Mouse (Mus musculus): ENCODE data around the gene Rangrf. TPM values are rescaled to one million over a fixed set of nuclear protein-coding genes. Genes with fewer than 3 reads are reported as not detected.

Rangrf gene
- polyA plus RNA-seq, 1 experiment from 2014 or later: 84.4 TPM

DNA sequence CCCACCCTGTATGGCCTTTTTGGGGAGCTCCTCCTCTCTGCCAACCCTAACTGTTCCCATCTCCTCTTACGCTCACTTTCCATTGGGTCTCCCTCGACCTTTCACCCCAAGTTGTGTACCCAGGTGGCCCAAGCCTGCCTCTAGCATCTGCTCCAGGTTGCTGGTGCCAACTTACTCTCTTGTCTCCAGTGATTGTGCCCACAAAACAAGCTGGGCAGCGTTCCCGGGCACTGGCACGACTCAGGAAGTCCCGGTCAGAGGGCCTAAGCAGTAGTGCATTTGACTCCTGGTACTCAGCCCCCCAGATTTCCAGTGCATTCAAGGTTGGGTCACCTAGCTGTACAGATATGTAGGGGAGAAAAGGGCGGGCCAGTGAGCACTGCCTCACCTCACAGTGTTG, 18.1 kb upstream of the Rangrf start:
- H3K9ac ChIP-seq (ENCODE audit: low read length): no peak overlapping the region
- no peak overlapping the region for H3K27ac ChIP-seq (replicated peaks; ENCODE audit: low read depth, low read length)
- 88% methylated on average over 7 of the region's 7 CpGs for WGBS
- ATAC-seq (ENCODE audit: insufficient number of reproducible peaks, low FRiP score, low TSS enrichment, low read depth) (no peak), DNase-seq (ENCODE audit: low spot score) (no peak)
- no peak overlapping the region for H3K4me2 ChIP-seq (ENCODE audit: low read depth, severe bottlenecking)
- H3K4me1 ChIP-seq (ENCODE audit: control insufficient read depth, insufficient read depth, low read length): no peaks in the 10 kb centered on the region
- peaks cover 54% of the 10 kb centered on the region for H3K36me3 ChIP-seq (ENCODE audit: control insufficient read depth, insufficient read depth, low read length)
- H3K27me3 ChIP-seq (ENCODE audit: control insufficient read depth, insufficient read depth, low read length): no peaks in the 10 kb centered on the region
- no peak overlapping the region for H3K4me3 ChIP-seq (ENCODE audit: low read depth, low read length)
- H3K9me3 ChIP-seq (ENCODE audit: control insufficient read depth, low read length): no peaks in the 10 kb centered on the region

DNA sequence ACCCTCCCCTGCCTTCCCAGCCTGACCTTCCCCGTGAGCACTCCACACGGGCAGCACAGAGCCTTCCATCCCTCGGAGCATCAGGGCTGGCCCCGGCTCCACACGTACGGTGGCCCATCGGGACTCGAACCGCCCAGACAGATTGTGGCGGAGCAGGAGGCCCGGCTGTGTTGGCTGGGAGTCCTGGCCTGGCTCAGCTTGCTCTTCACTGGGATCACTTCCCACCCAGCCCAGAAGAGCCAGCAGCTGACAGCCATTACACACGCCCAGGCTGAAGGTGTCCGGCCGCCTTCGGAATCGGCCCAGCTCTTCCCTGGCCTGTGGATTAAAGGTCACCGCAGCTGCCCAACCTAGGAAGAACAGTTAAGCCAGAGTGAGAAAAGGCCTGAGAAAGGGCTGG, 13.4 kb upstream of the Rangrf start:
- H3K36me3 ChIP-seq (ENCODE audit: control insufficient read depth, insufficient read depth, low read length): peaks cover 38% of the 10 kb centered on the region
- H3K4me3 ChIP-seq (ENCODE audit: low read depth, low read length): no peak overlapping the region
- no peaks in the 10 kb centered on the region for H3K27me3 ChIP-seq (ENCODE audit: control insufficient read depth, insufficient read depth, low read length)
- H3K4me2 ChIP-seq (ENCODE audit: low read depth, severe bottlenecking): no peak overlapping the region
- 93% methylated on average over 17 of the region's 17 CpGs for WGBS
- no peak overlapping the region for H3K27ac ChIP-seq (replicated peaks; ENCODE audit: low read depth, low read length)
- H3K4me1 ChIP-seq (ENCODE audit: control insufficient read depth, insufficient read depth, low read length): no peaks in the 10 kb centered on the region
- DNase-seq (ENCODE audit: low spot score) (no peak), ATAC-seq (ENCODE audit: insufficient number of reproducible peaks, low FRiP score, low TSS enrichment, low read depth) (no peak)
- no peak overlapping the region for H3K9ac ChIP-seq (ENCODE audit: low read length)
- no peaks in the 10 kb centered on the region for H3K9me3 ChIP-seq (ENCODE audit: control insufficient read depth, low read length)

DNA sequence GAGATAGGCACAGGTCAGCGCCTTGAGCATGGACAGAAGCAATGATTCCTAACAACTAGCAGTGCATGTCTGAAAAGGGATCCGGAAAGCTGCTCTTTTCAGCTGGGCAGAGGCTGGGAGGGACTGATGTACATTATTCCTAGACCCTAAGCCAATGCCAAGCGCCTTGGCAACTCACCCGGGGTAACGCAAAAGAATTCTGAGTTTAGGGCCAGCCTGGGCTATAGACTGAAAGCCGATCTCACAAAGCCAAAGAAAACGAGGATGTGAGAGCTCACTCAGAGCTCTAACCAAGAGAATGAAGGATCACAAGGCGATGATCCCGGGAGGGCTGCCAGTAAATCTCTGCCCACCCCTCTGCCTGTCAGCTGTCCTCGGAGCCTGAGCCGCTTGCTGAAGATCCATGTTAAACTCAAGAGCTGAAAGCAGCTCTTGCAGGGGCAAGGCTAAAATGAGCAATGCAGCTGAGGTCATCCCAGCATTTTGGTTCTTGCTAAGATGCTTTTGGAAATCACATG, 12.4 kb upstream of the Rangrf start:
- Histone ChIP-seq H3K27me3 (ENCODE audit: control insufficient read depth, insufficient read depth, low read length) (no peaks in the 10 kb centered on the region), H3K9me3 (ENCODE audit: control insufficient read depth, low read length) (no peaks in the 10 kb centered on the region), H3K9ac (ENCODE audit: low read length) (no peak overlapping the region), H3K27ac (replicated peaks; ENCODE audit: low read depth, low read length) (no peak overlapping the region), H3K4me1 (ENCODE audit: control insufficient read depth, insufficient read depth, low read length) (no peaks in the 10 kb centered on the region), H3K36me3 (ENCODE audit: control insufficient read depth, insufficient read depth, low read length) (peaks cover 29% of the 10 kb centered on the region), H3K4me2 (ENCODE audit: low read depth, severe bottlenecking) (no peak overlapping the region), H3K4me3 (ENCODE audit: low read depth, low read length) (no peak overlapping the region)
- ATAC-seq (ENCODE audit: insufficient number of reproducible peaks, low FRiP score, low TSS enrichment, low read depth) (no peak), DNase-seq (ENCODE audit: low spot score) (no peak)
- WGBS: 92% methylated on average over 11 of the region's 11 CpGs

DNA sequence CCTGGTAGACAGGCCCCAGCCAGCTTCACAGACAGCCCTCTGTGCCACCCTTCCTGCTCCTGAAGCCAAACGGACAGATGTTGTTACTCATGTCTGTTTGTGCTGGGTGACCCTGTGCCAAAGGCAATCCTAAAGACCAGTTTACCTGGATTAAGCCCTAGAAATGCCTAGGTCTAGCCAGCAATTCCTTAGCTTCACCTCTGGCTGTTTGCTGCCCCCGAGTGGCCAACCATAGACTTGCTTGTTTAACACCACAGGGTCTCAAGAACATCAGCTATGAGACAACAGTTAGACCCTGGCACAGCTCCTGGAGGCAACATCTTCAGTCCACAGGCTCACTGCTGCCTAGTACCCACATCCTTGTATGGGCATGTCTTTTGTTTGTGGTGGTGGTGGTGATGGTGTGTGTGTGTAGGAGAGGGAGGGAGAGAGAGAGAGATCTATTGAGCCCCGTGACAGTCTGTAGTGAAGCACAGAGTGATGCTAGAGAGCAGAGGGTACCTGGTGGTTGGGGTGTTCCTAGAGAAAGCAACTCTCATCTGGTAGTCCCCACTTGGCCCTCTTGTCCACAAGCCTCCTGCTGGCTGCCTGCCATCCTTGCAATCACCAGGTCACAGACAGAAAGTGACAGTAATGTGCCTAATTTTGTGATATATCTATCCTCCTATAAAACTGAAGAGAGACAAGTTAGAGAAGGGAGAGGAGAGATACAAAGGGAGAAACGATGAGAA, 7.8 kb upstream of the Rangrf start:
- Histone ChIP-seq H3K27me3 (ENCODE audit: control insufficient read depth, insufficient read depth, low read length) (no peaks in the 10 kb centered on the region), H3K27ac (replicated peaks; ENCODE audit: low read depth, low read length) (no peak overlapping the region), H3K4me2 (ENCODE audit: low read depth, severe bottlenecking) (no peak overlapping the region), H3K9me3 (ENCODE audit: control insufficient read depth, low read length) (no peaks in the 10 kb centered on the region), H3K4me3 (ENCODE audit: low read depth, low read length) (no peak overlapping the region), H3K9ac (ENCODE audit: low read length) (no peak overlapping the region), H3K36me3 (ENCODE audit: control insufficient read depth, insufficient read depth, low read length) (peaks cover 6% of the 10 kb centered on the region), H3K4me1 (ENCODE audit: control insufficient read depth, insufficient read depth, low read length) (no peaks in the 10 kb centered on the region)
- WGBS: 28% methylated on average over 4 of the region's 4 CpGs
- DNase-seq (ENCODE audit: low spot score) (peak; percentile 89), ATAC-seq (ENCODE audit: insufficient number of reproducible peaks, low FRiP score, low TSS enrichment, low read depth) (no peak)

DNA sequence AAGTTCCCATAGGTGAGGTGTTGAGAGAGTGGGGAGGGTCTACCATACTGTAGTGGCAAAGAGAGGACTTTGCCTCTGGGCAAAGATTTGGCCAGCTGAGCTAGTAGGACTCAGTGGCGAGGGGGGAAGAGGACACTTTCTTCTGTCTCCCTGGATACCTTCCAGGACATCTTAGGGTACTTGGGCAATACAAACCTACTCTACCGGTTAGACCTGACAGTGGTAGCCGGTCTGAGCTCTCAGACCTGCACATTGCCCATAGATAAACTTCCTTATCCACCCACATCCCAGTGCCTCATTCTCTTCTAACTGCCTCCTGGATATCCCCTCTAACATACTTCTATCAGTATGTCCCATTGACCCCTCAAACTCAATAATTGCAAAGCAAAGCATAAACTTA, 5.9 kb upstream of the Rangrf start:
- DNase-seq (ENCODE audit: low spot score): no peak
- 63% methylated on average over 3 of the region's 3 CpGs for WGBS
- Histone ChIP-seq H3K4me2 (ENCODE audit: low read depth, severe bottlenecking) (no peak overlapping the region), H3K9me3 (ENCODE audit: control insufficient read depth, low read length) (no peaks in the 10 kb centered on the region), H3K27ac (replicated peaks; ENCODE audit: low read depth, low read length) (no peak overlapping the region), H3K27me3 (ENCODE audit: control insufficient read depth, insufficient read depth, low read length) (no peaks in the 10 kb centered on the region), H3K4me3 (ENCODE audit: low read depth, low read length) (no peak overlapping the region), H3K9ac (ENCODE audit: low read length) (no peak overlapping the region), H3K36me3 (ENCODE audit: control insufficient read depth, insufficient read depth, low read length) (no peaks in the 10 kb centered on the region), H3K4me1 (ENCODE audit: control insufficient read depth, insufficient read depth, low read length) (no peaks in the 10 kb centered on the region)
- no peak for ATAC-seq (ENCODE audit: insufficient number of reproducible peaks, low FRiP score, low TSS enrichment, low read depth)

DNA sequence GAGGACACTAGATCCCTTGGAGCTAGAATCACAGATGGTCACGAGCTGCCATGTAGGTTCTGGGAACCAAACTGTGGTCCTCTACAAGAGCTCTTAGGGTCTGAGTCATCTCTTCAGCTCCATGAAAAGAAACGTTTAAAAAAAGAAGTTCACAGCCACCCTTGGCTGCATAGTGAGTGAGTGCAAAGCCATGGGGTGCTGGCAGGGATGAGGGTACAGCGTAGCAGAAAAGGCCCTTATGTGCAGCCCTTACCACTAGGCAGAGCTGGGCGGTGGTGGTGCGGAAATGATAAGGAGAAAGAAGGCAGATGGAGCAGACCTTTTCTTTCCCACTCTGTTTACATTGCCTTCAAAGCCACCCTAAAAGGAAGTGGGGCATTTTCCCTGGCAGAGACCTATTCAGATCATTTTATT, 4.3 kb upstream of the Rangrf start:
- no peak overlapping the region for H3K4me2 ChIP-seq (ENCODE audit: low read depth, severe bottlenecking)
- H3K9me3 ChIP-seq (ENCODE audit: control insufficient read depth, low read length): no peaks in the 10 kb centered on the region
- H3K4me1 ChIP-seq (ENCODE audit: control insufficient read depth, insufficient read depth, low read length): no peaks in the 10 kb centered on the region
- no peak overlapping the region for H3K4me3 ChIP-seq (ENCODE audit: low read depth, low read length)
- ATAC-seq (ENCODE audit: insufficient number of reproducible peaks, low FRiP score, low TSS enrichment, low read depth) (no peak), DNase-seq (ENCODE audit: low spot score) (no peak)
- H3K27me3 ChIP-seq (ENCODE audit: control insufficient read depth, insufficient read depth, low read length): no peaks in the 10 kb centered on the region
- H3K36me3 ChIP-seq (ENCODE audit: control insufficient read depth, insufficient read depth, low read length): no peaks in the 10 kb centered on the region
- no peak overlapping the region for H3K9ac ChIP-seq (ENCODE audit: low read length)
- 69% methylated on average over 5 of the region's 5 CpGs for WGBS
- no peak overlapping the region for H3K27ac ChIP-seq (replicated peaks; ENCODE audit: low read depth, low read length)

DNA sequence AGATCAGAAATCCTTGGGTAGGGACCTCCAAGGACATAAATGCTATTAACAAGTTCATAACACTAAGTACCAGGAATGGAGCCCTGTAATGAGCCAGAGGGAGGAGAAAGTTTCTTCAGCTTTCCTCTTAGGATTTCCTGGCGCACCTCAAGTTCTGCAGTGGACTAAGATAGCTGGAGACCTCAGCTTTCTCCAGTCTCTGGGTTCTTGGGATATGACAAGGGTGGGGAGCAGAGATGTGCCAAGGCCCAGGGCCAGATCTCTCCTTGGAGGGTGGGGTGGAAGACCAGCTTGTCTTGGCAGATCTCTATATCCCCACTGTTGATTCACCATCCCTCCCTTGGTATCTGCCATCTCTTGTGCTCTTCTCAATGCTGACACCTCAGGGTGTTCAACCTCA, 616 bp upstream of the Rangrf start:
- Histone ChIP-seq H3K36me3 (ENCODE audit: control insufficient read depth, insufficient read depth, low read length) (no peaks in the 10 kb centered on the region), H3K4me1 (ENCODE audit: control insufficient read depth, insufficient read depth, low read length) (peaks cover 5% of the 10 kb centered on the region; the same call in 1 of the 2 replicates), H3K27ac (replicated peaks; ENCODE audit: low read depth, low read length) (no peak overlapping the region), H3K9me3 (ENCODE audit: control insufficient read depth, low read length) (no peaks in the 10 kb centered on the region), H3K4me2 (ENCODE audit: low read depth, severe bottlenecking) (no peak overlapping the region), H3K9ac (ENCODE audit: low read length) (no peak overlapping the region), H3K4me3 (ENCODE audit: low read depth, low read length) (no peak overlapping the region), H3K27me3 (ENCODE audit: control insufficient read depth, insufficient read depth, low read length) (no peaks in the 10 kb centered on the region)
- WGBS: 90% methylated on average over 1 of the region's 1 CpGs
- DNase-seq (ENCODE audit: low spot score) (no peak), ATAC-seq (ENCODE audit: insufficient number of reproducible peaks, low FRiP score, low TSS enrichment, low read depth) (no peak)

DNA sequence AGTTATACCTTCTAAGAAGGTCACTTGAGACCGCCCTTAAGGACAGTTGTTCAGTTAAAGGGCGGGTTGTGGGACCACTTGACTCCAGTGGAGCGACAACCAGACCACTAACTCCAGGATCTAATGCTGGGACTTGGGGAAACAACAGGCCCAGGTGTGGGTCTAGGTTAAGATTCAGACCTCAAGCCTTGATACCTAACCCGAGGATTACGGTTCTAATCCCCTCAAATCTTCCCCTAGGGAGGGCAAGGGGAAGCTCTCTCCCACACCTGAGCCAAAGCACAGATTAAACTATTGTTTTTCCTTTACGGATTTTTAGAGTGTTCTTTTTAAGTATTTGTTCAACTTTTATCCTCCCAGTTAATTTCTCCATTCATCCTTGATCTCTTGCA, 930 bp downstream of the Rangrf start:
- Histone ChIP-seq H3K9ac (ENCODE audit: low read length) (no peak overlapping the region), H3K9me3 (ENCODE audit: control insufficient read depth, low read length) (no peaks in the 10 kb centered on the region), H3K27me3 (ENCODE audit: control insufficient read depth, insufficient read depth, low read length) (no peaks in the 10 kb centered on the region), H3K27ac (replicated peaks; ENCODE audit: low read depth, low read length) (no peak overlapping the region), H3K4me3 (ENCODE audit: low read depth, low read length) (peak overlapping the region; percentile 41), H3K4me1 (ENCODE audit: control insufficient read depth, insufficient read depth, low read length) (peaks cover 5% of the 10 kb centered on the region; the same call in 1 of the 2 replicates), H3K4me2 (ENCODE audit: low read depth, severe bottlenecking) (peak overlapping the region; percentile 62), H3K36me3 (ENCODE audit: control insufficient read depth, insufficient read depth, low read length) (no peaks in the 10 kb centered on the region)
- DNase-seq (ENCODE audit: low spot score): no peak
- no peak; the same call in 1 of the 2 replicates for ATAC-seq (ENCODE audit: insufficient number of reproducible peaks, low FRiP score, low TSS enrichment, low read depth)
- 37% methylated on average over 6 of the region's 6 CpGs for WGBS

Data from limb, embryonic 11.5 days (tissue).